Mouse (Mus musculus): ENCODE results near the gene Pak1.
"Not testable (repeated sequence)": the region's sequence is repeated elsewhere in the genome, so short reads cannot be mapped to it uniquely, and the experiment has no call there.

Pak1 gene

DNA sequence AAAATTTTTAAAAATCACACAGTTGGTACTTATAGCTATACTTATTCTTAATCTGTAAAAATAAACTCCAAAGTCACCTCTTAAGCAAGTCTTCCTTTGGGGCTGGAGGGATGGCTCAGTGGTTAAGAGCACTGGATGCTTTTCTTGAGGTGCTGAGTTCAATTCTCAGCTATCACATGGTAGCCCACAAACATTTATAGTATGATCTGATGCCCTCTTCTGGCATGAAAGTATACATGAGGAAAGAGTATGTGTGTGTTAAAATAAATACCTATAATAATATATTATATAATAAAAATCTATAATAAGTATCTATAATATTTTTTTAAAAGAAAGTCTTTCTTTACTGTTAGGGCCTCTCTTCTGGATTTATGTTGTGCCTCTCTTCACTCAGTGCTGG is 58.2 kb downstream of the Pak1 start:
- Histone ChIP-seq H3K9me3 (ENCODE audit: low read length) (no peaks in the 10 kb centered on the region), H3K4me3 (replicated peaks; ENCODE audit: low read length) (no peak overlapping the region), H3K4me1 (replicated peaks; ENCODE audit: low read depth, low read length) (peaks cover 35% of the 10 kb centered on the region), H3K27me3 (ENCODE audit: insufficient read depth, low read length) (no peaks in the 10 kb centered on the region), H3K36me3 (ENCODE audit: insufficient read depth, low read length) (no peaks in the 10 kb centered on the region)
- TF ChIP-seq NANOG (IDR thresholded peaks at IDR 0.05; ENCODE audit: borderline replicate concordance, low read length) (no peak), POU5F1 (IDR thresholded peaks at IDR 0.05; ENCODE audit: borderline replicate concordance, low read length) (no peak), CTCF (conservative IDR thresholded peaks at IDR 0.05; ENCODE audit: low read length) (no peak)

DNA sequence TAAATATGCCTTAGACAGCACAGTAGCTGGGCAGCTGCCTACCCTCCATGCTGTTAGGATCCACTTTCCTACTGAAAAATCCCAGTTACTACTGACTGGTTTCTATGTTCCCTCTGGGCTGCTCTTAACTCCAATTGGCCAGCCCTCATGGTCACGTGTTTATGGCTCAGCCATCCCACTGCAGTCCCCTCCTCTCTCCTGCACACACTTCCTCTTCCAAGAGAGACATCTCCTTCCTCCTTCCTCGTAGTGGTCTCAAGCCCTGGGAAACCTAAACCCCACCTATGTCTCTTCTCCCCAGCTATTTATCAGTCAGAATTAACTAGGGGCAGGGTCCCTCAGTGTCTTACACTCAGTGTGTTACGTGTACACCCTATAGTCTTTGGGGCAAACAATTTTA is 61.2 kb downstream of the Pak1 start:
- H3K9me3 ChIP-seq (ENCODE audit: low read length); H3K36me3 ChIP-seq (ENCODE audit: insufficient read depth, low read length); H3K27me3 ChIP-seq (ENCODE audit: insufficient read depth, low read length); H3K4me3 ChIP-seq (replicated peaks; ENCODE audit: low read length): not testable (repeated sequence)
- H3K4me1 ChIP-seq (replicated peaks; ENCODE audit: low read depth, low read length): peaks cover 15% of the 10 kb centered on the region

DNA sequence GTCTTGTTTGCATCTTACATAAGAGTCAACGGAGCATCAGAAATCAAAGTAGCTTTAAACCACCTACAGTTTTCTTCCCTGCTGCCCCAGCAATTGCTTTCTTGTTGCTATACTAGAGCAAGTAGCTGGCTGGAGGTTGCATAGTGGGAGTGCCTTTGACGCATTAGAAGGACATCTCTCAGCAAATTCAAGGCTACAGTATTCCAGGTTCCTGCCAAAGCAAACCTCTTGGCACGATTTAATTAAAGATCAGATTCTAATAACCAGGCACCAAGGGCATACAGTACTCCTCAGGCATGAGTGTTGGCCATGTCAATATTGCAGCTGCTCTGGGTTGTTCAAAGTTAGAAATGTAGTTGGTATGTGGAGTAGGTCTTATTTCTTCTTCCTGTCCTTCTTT is 62.0 kb downstream of the Pak1 start:
- peaks cover 15% of the 10 kb centered on the region for H3K4me1 ChIP-seq (replicated peaks; ENCODE audit: low read depth, low read length)
- TF ChIP-seq CTCF (conservative IDR thresholded peaks at IDR 0.05; ENCODE audit: low read length) (no peak), NANOG (IDR thresholded peaks at IDR 0.05; ENCODE audit: borderline replicate concordance, low read length) (no peak), POU5F1 (IDR thresholded peaks at IDR 0.05; ENCODE audit: borderline replicate concordance, low read length) (no peak)
- H3K4me3 ChIP-seq (replicated peaks; ENCODE audit: low read length): no peak overlapping the region
- no peaks in the 10 kb centered on the region for H3K9me3 ChIP-seq (ENCODE audit: low read length)
- H3K36me3 ChIP-seq (ENCODE audit: insufficient read depth, low read length): no peaks in the 10 kb centered on the region
- no peaks in the 10 kb centered on the region for H3K27me3 ChIP-seq (ENCODE audit: insufficient read depth, low read length)

DNA sequence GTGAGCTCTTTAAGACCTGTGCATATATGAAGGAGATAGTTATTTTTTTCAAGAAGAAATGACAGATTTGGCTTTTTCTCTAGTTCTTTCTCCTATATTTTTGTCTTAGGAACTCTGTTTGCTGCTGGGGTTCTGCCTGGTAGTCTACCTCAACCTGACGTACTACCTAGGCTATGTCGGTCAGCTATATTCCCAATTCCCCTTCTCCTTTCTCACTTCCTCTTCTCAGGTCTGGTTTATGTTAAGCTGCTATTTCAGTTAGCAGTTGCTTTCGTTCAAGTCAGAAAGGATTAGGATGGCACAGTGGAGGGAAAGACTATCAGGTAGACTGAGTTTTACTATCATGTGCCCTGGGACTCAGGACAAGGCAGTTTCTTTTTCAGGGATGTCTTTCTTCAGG is 75.2 kb downstream of the Pak1 start:
- peaks cover 9% of the 10 kb centered on the region; the same call in 1 of the 2 replicates for H3K36me3 ChIP-seq (ENCODE audit: insufficient read depth, low read length)
- H3K27me3 ChIP-seq (ENCODE audit: insufficient read depth, low read length): no peaks in the 10 kb centered on the region
- H3K4me3 ChIP-seq (replicated peaks; ENCODE audit: low read length): no peak overlapping the region
- no peaks in the 10 kb centered on the region for H3K9me3 ChIP-seq (ENCODE audit: low read length)
- no peaks in the 10 kb centered on the region for H3K4me1 ChIP-seq (replicated peaks; ENCODE audit: low read depth, low read length)
- TF ChIP-seq POU5F1 (IDR thresholded peaks at IDR 0.05; ENCODE audit: borderline replicate concordance, low read length) (no peak), CTCF (conservative IDR thresholded peaks at IDR 0.05; ENCODE audit: low read length) (no peak), NANOG (IDR thresholded peaks at IDR 0.05; ENCODE audit: borderline replicate concordance, low read length) (no peak)

DNA sequence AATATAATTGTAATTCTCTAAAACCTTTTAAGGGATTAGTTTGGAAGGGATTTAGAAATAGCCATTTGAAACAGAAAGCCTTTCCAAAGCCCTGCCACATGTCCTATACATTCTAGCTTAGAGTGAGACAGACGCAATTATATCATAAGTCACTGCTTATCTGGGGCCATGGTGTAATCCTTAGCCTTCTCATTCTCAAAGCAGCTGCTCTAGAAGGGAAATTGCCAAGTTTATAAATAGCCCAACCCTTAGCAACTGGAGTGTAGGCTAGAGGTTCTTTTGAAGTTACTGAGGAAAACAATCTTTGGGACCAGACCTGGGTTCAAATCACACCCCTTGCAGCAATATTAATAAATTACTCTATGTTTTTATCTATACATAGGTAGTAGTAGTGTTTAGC is 76.2 kb downstream of the Pak1 start:
- Histone ChIP-seq H3K27me3 (ENCODE audit: insufficient read depth, low read length) (no peaks in the 10 kb centered on the region), H3K36me3 (ENCODE audit: insufficient read depth, low read length) (peaks cover 9% of the 10 kb centered on the region; the same call in 1 of the 2 replicates), H3K9me3 (ENCODE audit: low read length) (no peaks in the 10 kb centered on the region), H3K4me1 (replicated peaks; ENCODE audit: low read depth, low read length) (no peaks in the 10 kb centered on the region), H3K4me3 (replicated peaks; ENCODE audit: low read length) (no peak overlapping the region)
- TF ChIP-seq POU5F1 (IDR thresholded peaks at IDR 0.05; ENCODE audit: borderline replicate concordance, low read length) (no peak), NANOG (IDR thresholded peaks at IDR 0.05; ENCODE audit: borderline replicate concordance, low read length) (no peak), CTCF (conservative IDR thresholded peaks at IDR 0.05; ENCODE audit: low read length) (no peak)

DNA sequence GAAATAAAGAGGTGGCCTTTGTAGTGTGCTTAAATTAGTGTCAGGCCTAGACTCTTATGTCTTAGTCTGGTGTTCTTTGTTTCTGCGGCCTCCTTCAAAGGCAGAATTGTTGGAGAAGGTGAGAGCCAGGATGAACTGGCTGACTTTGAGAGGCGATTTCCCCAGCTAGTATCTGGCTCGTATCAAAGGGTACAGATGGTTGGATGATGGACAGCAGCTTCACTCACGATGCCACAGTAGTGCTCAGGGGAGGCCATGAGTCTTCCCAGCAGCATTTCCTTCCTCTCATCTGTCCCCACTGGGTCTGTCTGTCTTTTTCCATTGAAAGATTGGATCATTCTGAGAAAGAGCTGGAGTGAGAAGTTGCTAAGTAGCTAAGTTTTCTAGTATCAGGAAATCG is 79.5 kb downstream of the Pak1 start:
- Histone ChIP-seq H3K27me3 (ENCODE audit: insufficient read depth, low read length) (no peaks in the 10 kb centered on the region), H3K36me3 (ENCODE audit: insufficient read depth, low read length) (peaks cover 9% of the 10 kb centered on the region; the same call in 1 of the 2 replicates), H3K4me3 (replicated peaks; ENCODE audit: low read length) (no peak overlapping the region), H3K9me3 (ENCODE audit: low read length) (no peaks in the 10 kb centered on the region), H3K4me1 (replicated peaks; ENCODE audit: low read depth, low read length) (no peaks in the 10 kb centered on the region)
- no peak for TF ChIP-seq NANOG (IDR thresholded peaks at IDR 0.05; ENCODE audit: borderline replicate concordance, low read length)
- TF ChIP-seq CTCF (conservative IDR thresholded peaks at IDR 0.05; ENCODE audit: low read length): no peak
- no peak for TF ChIP-seq POU5F1 (IDR thresholded peaks at IDR 0.05; ENCODE audit: borderline replicate concordance, low read length)

DNA sequence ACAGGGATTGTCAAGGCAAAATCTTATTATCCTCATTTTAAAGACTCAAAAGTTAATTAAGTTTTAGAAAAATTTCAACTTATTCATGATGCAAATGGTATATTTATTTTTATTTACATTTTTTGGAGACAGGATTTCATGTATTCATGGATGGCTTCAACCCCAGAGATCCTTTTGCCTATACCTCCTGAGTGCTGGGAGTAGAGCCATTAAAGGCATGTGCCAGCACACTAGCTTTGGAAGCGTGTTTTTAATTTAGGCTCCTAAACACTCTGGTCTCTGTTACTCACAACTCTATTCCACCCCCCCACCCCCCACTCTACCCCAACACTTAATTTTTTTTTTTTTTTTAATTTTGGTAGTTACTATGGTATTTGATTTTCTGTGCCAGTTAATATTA is 80.4 kb downstream of the Pak1 start:
- Histone ChIP-seq H3K4me1 (replicated peaks; ENCODE audit: low read depth, low read length) (no peaks in the 10 kb centered on the region), H3K4me3 (replicated peaks; ENCODE audit: low read length) (no peak overlapping the region), H3K36me3 (ENCODE audit: insufficient read depth, low read length) (peaks cover 9% of the 10 kb centered on the region; the same call in 1 of the 2 replicates), H3K27me3 (ENCODE audit: insufficient read depth, low read length) (no peaks in the 10 kb centered on the region), H3K9me3 (ENCODE audit: low read length) (no peaks in the 10 kb centered on the region)
- no peak for TF ChIP-seq NANOG (IDR thresholded peaks at IDR 0.05; ENCODE audit: borderline replicate concordance, low read length)

DNA sequence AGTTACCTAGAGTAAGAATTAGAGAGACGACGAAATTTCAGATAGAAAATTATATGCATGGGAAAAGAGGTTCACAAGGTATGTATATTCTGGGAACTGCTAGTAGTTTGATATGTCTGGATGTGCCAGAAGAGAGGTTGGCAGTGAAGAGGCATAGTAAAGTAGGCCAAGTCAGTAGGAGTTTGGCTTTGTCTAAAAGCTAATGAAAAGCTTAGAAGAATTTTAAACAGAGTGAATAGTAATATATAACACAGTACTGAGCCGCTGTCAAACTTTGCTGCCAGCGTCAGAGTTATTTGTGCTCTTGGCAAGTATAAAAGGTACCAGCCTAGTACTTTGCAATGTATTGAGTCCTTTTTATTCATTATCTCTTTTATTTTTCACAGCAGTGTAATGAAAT is 84.1 kb downstream of the Pak1 start:
- Histone ChIP-seq H3K4me1 (replicated peaks; ENCODE audit: low read depth, low read length) (no peaks in the 10 kb centered on the region), H3K27me3 (ENCODE audit: insufficient read depth, low read length) (no peaks in the 10 kb centered on the region), H3K36me3 (ENCODE audit: insufficient read depth, low read length) (no peaks in the 10 kb centered on the region; the same call in 1 of the 2 replicates), H3K4me3 (replicated peaks; ENCODE audit: low read length) (no peak overlapping the region), H3K9me3 (ENCODE audit: low read length) (no peaks in the 10 kb centered on the region)
- TF ChIP-seq NANOG (IDR thresholded peaks at IDR 0.05; ENCODE audit: borderline replicate concordance, low read length): no peak
- no peak for TF ChIP-seq CTCF (conservative IDR thresholded peaks at IDR 0.05; ENCODE audit: low read length)
- no peak for TF ChIP-seq POU5F1 (IDR thresholded peaks at IDR 0.05; ENCODE audit: borderline replicate concordance, low read length)

DNA sequence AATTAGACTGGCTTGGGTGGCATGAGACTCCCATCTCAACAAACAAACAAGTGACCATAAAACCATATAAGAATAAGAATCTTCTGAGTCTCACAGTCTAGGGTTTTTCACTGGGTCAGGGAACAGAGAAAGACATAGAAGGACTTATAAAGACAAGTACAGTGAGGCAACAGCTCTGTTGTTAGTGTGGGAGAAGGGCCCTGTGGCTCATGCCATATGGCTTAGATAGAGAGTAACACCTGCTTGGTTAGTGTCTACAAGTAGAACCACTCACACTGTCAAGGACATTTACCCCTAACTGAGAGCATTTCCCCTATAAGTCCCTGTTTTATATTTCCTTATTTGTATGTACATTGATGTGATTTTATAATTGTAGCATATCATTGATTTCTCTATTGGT is 85.0 kb downstream of the Pak1 start:
- no peaks in the 10 kb centered on the region for H3K9me3 ChIP-seq (ENCODE audit: low read length)

More for the DNA sequence above, 85.0 kb downstream of the Pak1 start:
- Histone ChIP-seq H3K4me1 (replicated peaks; ENCODE audit: low read depth, low read length) (no peaks in the 10 kb centered on the region), H3K36me3 (ENCODE audit: insufficient read depth, low read length) (no peaks in the 10 kb centered on the region), H3K27me3 (ENCODE audit: insufficient read depth, low read length) (no peaks in the 10 kb centered on the region), H3K4me3 (replicated peaks; ENCODE audit: low read length) (no peak overlapping the region)
- TF ChIP-seq POU5F1 (IDR thresholded peaks at IDR 0.05; ENCODE audit: borderline replicate concordance, low read length): no peak
- TF ChIP-seq NANOG (IDR thresholded peaks at IDR 0.05; ENCODE audit: borderline replicate concordance, low read length): no peak
- no peak for TF ChIP-seq CTCF (conservative IDR thresholded peaks at IDR 0.05; ENCODE audit: low read length)

Measured in E14TG2a.4 (cell line).